Mouse (Mus musculus): ENCODE results near the gene Cdk5r1. TPM values are rescaled to one million over a fixed set of nuclear protein-coding genes. Genes with fewer than 3 reads are reported as not detected.

Cdk5r1 gene
- polyA plus RNA-seq, 1 experiment from 2014 or later: 0.30 TPM

DNA sequence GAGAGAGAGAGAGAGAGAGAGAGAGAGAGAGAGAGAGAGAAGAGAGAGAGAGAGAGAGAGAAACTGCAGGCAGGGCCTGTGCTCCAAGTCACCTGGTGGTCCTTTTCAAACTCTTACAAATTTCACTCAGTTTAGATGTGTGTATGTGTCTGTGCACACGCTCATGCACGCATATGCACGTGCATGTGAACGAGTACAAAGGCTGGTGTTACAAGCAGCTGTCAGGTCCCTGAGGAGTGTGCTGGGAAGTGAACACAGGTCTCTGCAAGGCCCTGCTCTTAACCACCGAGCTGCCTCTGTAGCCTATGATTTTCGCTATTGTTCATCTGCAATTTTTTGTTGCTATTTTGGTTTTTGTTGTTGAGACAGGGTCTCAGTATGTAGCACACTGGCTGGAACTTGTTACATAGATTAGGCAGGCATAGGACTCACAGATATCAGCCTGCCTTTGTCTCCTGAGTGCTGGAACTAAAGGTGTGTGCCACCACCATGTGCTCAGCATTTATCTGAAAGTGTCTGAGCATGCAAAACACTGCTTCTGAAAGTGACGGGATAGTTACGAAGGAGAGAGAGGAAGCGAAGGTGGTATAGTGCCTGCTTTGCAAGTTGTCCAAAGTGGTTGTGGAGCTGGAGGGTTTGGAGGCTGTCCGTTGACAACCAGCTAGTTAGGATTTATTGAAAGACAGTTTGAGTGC lies 20.5 kb downstream of the Cdk5r1 start:
- Histone ChIP-seq H3K9ac (ENCODE audit: low read depth, low read length) (no peak overlapping the region), H3K9me3 (replicated peaks; ENCODE audit: control insufficient read depth, low read length) (no peaks in the 10 kb centered on the region), H3K27me3 (ENCODE audit: control insufficient read depth, insufficient read depth, low read depth, low read length) (no peaks in the 10 kb centered on the region), H3K27ac (ENCODE audit: low read length) (no peak overlapping the region), H3K4me3 (ENCODE audit: low read depth, low read length) (no peak overlapping the region), H3K4me1 (ENCODE audit: control insufficient read depth, low read depth, low read length) (no peaks in the 10 kb centered on the region; the same call in 1 of the 2 replicates), H3K4me2 (ENCODE audit: low read depth, low read length) (no peak overlapping the region), H3K36me3 (ENCODE audit: control insufficient read depth, insufficient read depth) (no peaks in the 10 kb centered on the region)
- 60% methylated on average over 10 of the region's 10 CpGs for WGBS (ENCODE audit: insufficient replicate concordance)
- ATAC-seq (ENCODE audit: low read depth): no peak

DNA sequence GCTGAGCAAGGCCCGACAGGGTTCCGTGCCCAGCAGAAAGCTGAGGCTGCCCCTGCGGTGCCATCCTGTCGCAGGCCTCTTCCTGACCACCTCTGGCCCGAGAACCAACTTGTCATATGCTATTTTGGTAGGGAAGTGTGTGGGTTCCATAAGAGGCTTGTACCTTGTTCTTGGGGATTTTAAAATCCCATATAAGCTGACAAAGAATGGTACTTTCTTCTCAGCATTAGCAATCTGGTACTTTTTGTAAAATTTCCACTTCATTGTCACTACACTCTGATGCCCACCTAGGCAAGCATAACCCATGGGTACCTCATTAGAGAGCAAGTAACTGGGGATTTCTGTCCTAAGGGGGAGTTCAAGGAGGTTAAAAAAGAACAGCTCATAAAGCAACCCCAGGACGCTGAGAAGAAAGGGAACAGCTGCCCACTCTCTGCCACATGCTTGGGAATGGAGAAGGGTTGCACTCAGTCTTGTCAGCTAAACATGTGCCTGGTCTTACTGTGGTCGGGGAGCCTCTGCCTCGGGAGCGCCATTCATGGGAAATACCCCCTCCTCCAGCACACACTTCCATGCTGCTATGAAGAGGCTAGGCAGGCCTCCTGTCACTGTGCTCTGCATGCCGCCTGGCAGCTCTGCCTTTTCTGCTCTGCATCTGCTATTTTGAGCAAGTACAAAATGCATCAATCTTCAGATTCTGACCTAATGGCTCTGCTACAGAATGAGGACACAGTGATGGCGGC lies 21.7 kb downstream of the Cdk5r1 start:
- H3K4me2 ChIP-seq (ENCODE audit: low read depth, low read length): no peak overlapping the region
- H3K9ac ChIP-seq (ENCODE audit: low read depth, low read length): no peak overlapping the region

DNA sequence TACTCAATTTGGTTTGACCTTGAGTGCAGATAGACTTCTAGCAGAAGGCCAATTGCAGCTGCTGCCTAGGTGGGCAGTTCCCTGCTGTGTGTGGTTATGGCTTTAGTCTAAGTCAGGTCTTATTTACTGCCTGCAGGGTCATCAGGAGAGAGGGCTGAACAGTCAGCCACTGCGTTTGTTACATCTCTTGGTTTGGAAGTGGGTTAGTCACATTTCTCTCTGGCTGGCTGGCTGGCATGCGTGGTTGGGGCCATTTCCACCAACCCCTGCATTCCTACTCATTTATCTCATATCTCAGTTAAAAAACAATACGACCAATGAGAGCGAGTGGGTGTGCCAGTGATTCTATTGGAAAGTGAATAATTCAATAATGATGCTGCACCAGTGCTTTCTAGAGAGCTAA lies 22.7 kb downstream of the Cdk5r1 start:
- no peaks in the 10 kb centered on the region for H3K27me3 ChIP-seq (ENCODE audit: control insufficient read depth, insufficient read depth, low read depth, low read length)
- no peak overlapping the region for H3K27ac ChIP-seq (ENCODE audit: low read length)
- no peak overlapping the region for H3K4me3 ChIP-seq (ENCODE audit: low read depth, low read length)
- no peak overlapping the region for H3K4me2 ChIP-seq (ENCODE audit: low read depth, low read length)
- no peak overlapping the region for H3K9ac ChIP-seq (ENCODE audit: low read depth, low read length)
- WGBS (ENCODE audit: insufficient replicate concordance): 57% methylated on average over 4 of the region's 4 CpGs
- H3K9me3 ChIP-seq (replicated peaks; ENCODE audit: control insufficient read depth, low read length): no peaks in the 10 kb centered on the region
- ATAC-seq (ENCODE audit: low read depth): no peak
- no peaks in the 10 kb centered on the region; the same call in 1 of the 2 replicates for H3K4me1 ChIP-seq (ENCODE audit: control insufficient read depth, low read depth, low read length)
- H3K36me3 ChIP-seq (ENCODE audit: control insufficient read depth, insufficient read depth): no peaks in the 10 kb centered on the region

More for the DNA sequence above, 21.7 kb downstream of the Cdk5r1 start:
- no peak overlapping the region for H3K27ac ChIP-seq (ENCODE audit: low read length)
- H3K27me3 ChIP-seq (ENCODE audit: control insufficient read depth, insufficient read depth, low read depth, low read length): no peaks in the 10 kb centered on the region
- no peak for ATAC-seq (ENCODE audit: low read depth)
- no peaks in the 10 kb centered on the region for H3K9me3 ChIP-seq (replicated peaks; ENCODE audit: control insufficient read depth, low read length)
- 65% methylated on average over 11 of the region's 11 CpGs for WGBS (ENCODE audit: insufficient replicate concordance)
- no peak overlapping the region for H3K4me3 ChIP-seq (ENCODE audit: low read depth, low read length)
- H3K36me3 ChIP-seq (ENCODE audit: control insufficient read depth, insufficient read depth): no peaks in the 10 kb centered on the region
- no peaks in the 10 kb centered on the region; the same call in 1 of the 2 replicates for H3K4me1 ChIP-seq (ENCODE audit: control insufficient read depth, low read depth, low read length)

DNA sequence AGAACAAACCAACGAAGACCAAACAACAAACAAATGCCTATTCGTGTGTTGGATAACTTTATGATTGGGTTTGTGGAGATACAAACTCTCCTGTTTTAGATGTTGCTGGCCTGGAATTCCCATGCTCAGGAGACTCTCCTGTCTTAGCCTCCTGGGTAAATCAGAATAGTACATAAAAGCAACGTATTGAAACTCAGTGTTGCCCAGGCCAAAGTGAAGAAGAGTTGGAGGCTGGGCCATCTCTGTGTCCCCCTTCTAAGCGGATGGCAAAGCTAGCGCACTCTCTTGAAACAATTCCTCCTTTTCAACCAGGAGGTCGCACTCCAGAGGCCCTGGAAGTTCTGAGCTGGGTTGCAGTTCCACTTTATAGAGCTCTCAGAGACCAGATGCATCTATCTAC lies 26.5 kb downstream of the Cdk5r1 start:
- Histone ChIP-seq H3K36me3 (ENCODE audit: control insufficient read depth, insufficient read depth) (no peaks in the 10 kb centered on the region), H3K4me1 (ENCODE audit: control insufficient read depth, low read depth, low read length) (no peaks in the 10 kb centered on the region; the same call in none of the 2 replicates), H3K27ac (ENCODE audit: low read length) (no peak overlapping the region), H3K4me2 (ENCODE audit: low read depth, low read length) (no peak overlapping the region), H3K4me3 (ENCODE audit: low read depth, low read length) (no peak overlapping the region), H3K9ac (ENCODE audit: low read depth, low read length) (no peak overlapping the region), H3K9me3 (replicated peaks; ENCODE audit: control insufficient read depth, low read length) (no peaks in the 10 kb centered on the region), H3K27me3 (ENCODE audit: control insufficient read depth, insufficient read depth, low read depth, low read length) (no peaks in the 10 kb centered on the region)
- ATAC-seq (ENCODE audit: low read depth): no peak
- 73% methylated on average over 6 of the region's 6 CpGs for WGBS (ENCODE audit: insufficient replicate concordance)

DNA sequence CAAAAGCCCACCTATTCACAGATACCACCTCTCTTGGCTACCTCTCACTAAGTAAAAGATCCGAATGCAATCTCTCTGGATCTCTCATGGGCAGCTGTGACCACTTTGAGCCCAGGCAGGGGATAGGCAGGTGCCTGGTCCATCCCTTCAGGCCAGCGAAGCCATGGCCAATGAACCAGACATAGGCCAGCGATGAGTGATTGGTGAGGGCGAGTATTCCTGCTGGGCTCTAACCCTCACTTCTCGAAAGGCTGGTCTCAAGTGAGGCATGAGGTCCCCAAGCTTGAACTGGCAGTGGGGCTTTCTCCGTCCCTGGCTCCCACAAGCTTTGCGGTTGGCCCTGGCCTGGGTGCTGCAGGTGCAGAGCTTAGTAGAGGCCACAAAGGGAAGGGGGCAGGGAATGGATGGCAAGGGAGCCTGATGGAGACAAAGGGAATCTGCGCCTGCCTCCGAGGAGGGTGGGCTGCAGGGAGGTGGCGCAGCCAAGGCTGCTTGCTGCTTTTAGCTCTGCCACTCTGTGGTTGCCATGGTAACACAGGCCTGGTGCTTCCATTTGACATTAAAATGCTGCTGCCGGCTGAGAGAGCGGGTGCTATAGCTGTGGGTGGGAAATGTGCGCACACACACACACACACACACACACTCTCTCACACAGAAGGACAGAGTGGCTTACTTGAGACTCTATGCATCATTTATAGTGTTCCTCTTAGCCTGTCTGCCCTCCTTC lies 27.1 kb downstream of the Cdk5r1 start:
- H3K27ac ChIP-seq (ENCODE audit: low read length): no peak overlapping the region
- H3K27me3 ChIP-seq (ENCODE audit: control insufficient read depth, insufficient read depth, low read depth, low read length): no peaks in the 10 kb centered on the region
- H3K4me2 ChIP-seq (ENCODE audit: low read depth, low read length): no peak overlapping the region
- H3K9me3 ChIP-seq (replicated peaks; ENCODE audit: control insufficient read depth, low read length): no peaks in the 10 kb centered on the region
- no peak for ATAC-seq (ENCODE audit: low read depth)
- 52% methylated on average over 13 of the region's 13 CpGs for WGBS (ENCODE audit: insufficient replicate concordance)
- H3K9ac ChIP-seq (ENCODE audit: low read depth, low read length): no peak overlapping the region
- no peak overlapping the region for H3K4me3 ChIP-seq (ENCODE audit: low read depth, low read length)
- no peaks in the 10 kb centered on the region for H3K36me3 ChIP-seq (ENCODE audit: control insufficient read depth, insufficient read depth)
- no peaks in the 10 kb centered on the region; the same call in none of the 2 replicates for H3K4me1 ChIP-seq (ENCODE audit: control insufficient read depth, low read depth, low read length)

DNA sequence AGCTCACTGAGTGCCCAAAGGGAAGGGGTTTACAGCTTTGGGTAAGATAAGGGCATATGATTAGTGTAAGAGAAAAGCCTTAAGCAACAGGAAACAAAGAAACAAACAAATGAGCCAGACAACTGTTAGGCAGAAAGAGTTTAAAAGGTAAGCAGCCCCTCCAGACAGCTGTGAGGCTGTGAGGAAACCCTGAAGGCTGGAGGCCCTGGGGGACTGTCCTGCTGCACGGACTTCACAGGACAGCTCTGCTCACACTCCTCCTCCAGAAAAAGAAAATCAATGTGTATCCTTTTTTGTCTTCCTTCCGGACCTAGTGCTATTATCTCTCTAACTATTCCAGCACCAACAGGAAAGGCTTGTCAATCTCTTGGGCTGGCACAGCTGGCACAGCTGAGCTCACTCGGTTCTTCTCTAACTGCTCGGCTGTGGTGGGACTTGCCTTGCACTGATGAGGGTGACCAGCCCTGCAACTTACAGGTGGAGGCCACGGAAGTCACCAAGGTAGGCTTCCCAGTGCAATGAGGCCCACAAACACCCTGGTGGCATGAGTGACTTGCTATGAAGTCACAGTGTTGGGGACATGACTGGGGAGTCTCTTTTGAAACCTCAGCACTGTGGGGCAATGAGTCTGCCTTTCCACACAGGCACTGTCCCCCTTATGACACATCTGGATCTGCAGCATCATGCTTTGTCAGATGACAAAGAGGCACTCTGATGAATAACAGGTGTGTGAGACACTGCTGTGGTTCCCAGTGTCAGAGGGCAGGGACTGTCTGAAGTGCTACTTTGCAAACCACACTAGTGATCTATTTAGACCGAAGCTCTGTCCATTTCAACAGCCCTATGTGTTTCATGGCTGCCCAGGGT lies 27.9 kb downstream of the Cdk5r1 start:
- no peaks in the 10 kb centered on the region for H3K9me3 ChIP-seq (replicated peaks; ENCODE audit: control insufficient read depth, low read length)
- WGBS (ENCODE audit: insufficient replicate concordance): 21% methylated on average over 6 of the region's 6 CpGs
- no peak overlapping the region for H3K4me2 ChIP-seq (ENCODE audit: low read depth, low read length)
- H3K27ac ChIP-seq (ENCODE audit: low read length): no peak overlapping the region; the same call in 1 of the 2 replicates
- no peaks in the 10 kb centered on the region; the same call in 1 of the 2 replicates for H3K4me1 ChIP-seq (ENCODE audit: control insufficient read depth, low read depth, low read length)
- no peaks in the 10 kb centered on the region for H3K27me3 ChIP-seq (ENCODE audit: control insufficient read depth, insufficient read depth, low read depth, low read length)
- H3K36me3 ChIP-seq (ENCODE audit: control insufficient read depth, insufficient read depth): no peaks in the 10 kb centered on the region
- peak; percentile 21; the same call in 1 of the 2 replicates for ATAC-seq (ENCODE audit: low read depth)
- H3K9ac ChIP-seq (ENCODE audit: low read depth, low read length): no peak overlapping the region
- no peak overlapping the region for H3K4me3 ChIP-seq (ENCODE audit: low read depth, low read length)

DNA sequence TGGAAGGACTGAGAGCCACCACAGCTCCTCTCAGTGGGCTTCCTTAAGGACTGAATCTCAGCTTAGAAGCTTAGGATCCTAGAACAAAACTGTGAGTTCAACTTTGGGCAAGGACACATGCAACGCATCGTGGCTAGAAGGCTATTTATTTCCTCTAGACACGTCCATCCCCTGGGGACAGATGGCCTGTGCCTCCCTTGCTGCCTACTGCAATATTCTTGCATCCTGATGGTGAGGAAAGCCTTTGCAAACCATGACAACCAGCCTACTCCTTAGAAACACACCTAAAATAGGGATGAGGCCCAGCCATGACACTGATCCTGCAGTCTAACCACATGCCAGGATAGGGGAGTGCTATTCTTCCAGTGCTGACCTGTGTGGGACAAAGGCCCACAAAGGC lies 28.8 kb downstream of the Cdk5r1 start:
- Histone ChIP-seq H3K4me2 (ENCODE audit: low read depth, low read length) (no peak overlapping the region), H3K9me3 (replicated peaks; ENCODE audit: control insufficient read depth, low read length) (no peaks in the 10 kb centered on the region), H3K27me3 (ENCODE audit: control insufficient read depth, insufficient read depth, low read depth, low read length) (no peaks in the 10 kb centered on the region), H3K4me3 (ENCODE audit: low read depth, low read length) (no peak overlapping the region), H3K4me1 (ENCODE audit: control insufficient read depth, low read depth, low read length) (no peaks in the 10 kb centered on the region; the same call in 1 of the 2 replicates), H3K27ac (ENCODE audit: low read length) (no peak overlapping the region), H3K36me3 (ENCODE audit: control insufficient read depth, insufficient read depth) (no peaks in the 10 kb centered on the region), H3K9ac (ENCODE audit: low read depth, low read length) (no peak overlapping the region)
- WGBS (ENCODE audit: insufficient replicate concordance): 59% methylated on average over 3 of the region's 3 CpGs
- no peak for ATAC-seq (ENCODE audit: low read depth)

DNA sequence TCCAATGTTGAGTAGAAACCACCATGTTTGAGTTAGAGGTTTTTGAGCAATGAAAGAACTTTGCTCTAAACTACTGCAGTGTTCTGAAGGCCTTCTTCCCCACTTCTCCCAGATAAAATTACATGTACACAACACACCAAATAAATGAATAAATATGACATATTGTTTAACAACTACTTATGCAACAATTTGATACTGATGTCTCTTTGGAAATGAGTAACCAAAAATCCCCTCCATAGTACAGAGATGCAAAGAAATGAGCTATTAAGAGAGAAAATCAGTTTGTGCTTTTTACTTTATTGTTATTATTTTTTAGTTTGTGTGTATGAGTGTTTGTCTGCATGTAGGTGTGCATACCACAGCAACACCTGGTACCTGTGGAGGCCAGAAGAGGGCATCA lies 29.7 kb downstream of the Cdk5r1 start:
- no peak overlapping the region for H3K9ac ChIP-seq (ENCODE audit: low read depth, low read length)
- no peak overlapping the region for H3K4me2 ChIP-seq (ENCODE audit: low read depth, low read length)
- H3K4me1 ChIP-seq (ENCODE audit: control insufficient read depth, low read depth, low read length): no peaks in the 10 kb centered on the region; the same call in 1 of the 2 replicates
- H3K27me3 ChIP-seq (ENCODE audit: control insufficient read depth, insufficient read depth, low read depth, low read length): no peaks in the 10 kb centered on the region
- no peaks in the 10 kb centered on the region for H3K9me3 ChIP-seq (replicated peaks; ENCODE audit: control insufficient read depth, low read length)
- H3K36me3 ChIP-seq (ENCODE audit: control insufficient read depth, insufficient read depth): no peaks in the 10 kb centered on the region
- no peak for ATAC-seq (ENCODE audit: low read depth)
- H3K4me3 ChIP-seq (ENCODE audit: low read depth, low read length): no peak overlapping the region
- no peak overlapping the region for H3K27ac ChIP-seq (ENCODE audit: low read length)
